Mouse (Mus musculus) thymus, adult 2 months (tissue): Measurements from ENCODE around the gene Gm6217.
"Not testable (repeated sequence)": the region's sequence is repeated elsewhere in the genome, so short reads cannot be mapped to it uniquely, and the experiment has no call there.

ENCODE experiments used
- CTCF ChIP-seq: fragments of 200-500 bp; IDR thresholded peaks from 2 replicates; pipeline ENCODE4 v1.5.1; 2012; ENCODE audit warnings: mild to moderate bottlenecking, control low read depth, low read length, moderate library complexity, borderline replicate concordance; ENCODE audit not compliant: control insufficient read depth, poor library complexity, insufficient read depth; ENCODE audit errors: extremely low read depth
- POLR2A ChIP-seq: fragments of 200-500 bp; IDR thresholded peaks from 2 replicates; pipeline ENCODE4 v1.6.1; 2012; ENCODE audit warnings: mild to moderate bottlenecking, low read length, control low read depth, moderate library complexity; ENCODE audit not compliant: control insufficient read depth, poor library complexity, insufficient read depth; ENCODE audit errors: extremely low read depth

- not testable (repeated sequence) for TF ChIP-seq CTCF, POLR2A
Measured at GRCm38 (mm10) chr1:82931326-82931725, at the start of gene Gm6217.
